Mouse (Mus musculus) testis, adult 2 months (tissue): ENCODE data around the gene Cnot4. TPM values are rescaled to one million over a fixed set of nuclear protein-coding genes. Genes with fewer than 3 reads are reported as not detected.

Source experiments
- H3K27ac ChIP-seq: fragments of 200-500 bp; 2 replicates; pipeline ENCODE4 v1.5.1; 2012; ENCODE audit warnings: low read depth, low read length; ENCODE audit not compliant: control insufficient read depth, insufficient read depth
- H3K27me3 ChIP-seq: fragments of 200-500 bp; 2 replicates; pipeline ENCODE4 v1.6.1; 2012; ENCODE audit warnings: mild to moderate bottlenecking, low read length, moderate library complexity; ENCODE audit not compliant: control insufficient read depth, insufficient read depth
- H3K36me3 ChIP-seq: fragments of 200-500 bp; 2 replicates; pipeline ENCODE4 v1.6.1; 2012; ENCODE audit warnings: mild to moderate bottlenecking, low read length; ENCODE audit not compliant: control insufficient read depth, insufficient read depth
- H3K4me1 ChIP-seq: fragments of 200-500 bp; 2 replicates; pipeline ENCODE4 v1.6.1; 2012; ENCODE audit warnings: low read length; ENCODE audit not compliant: control insufficient read depth, insufficient read depth
- H3K4me3 ChIP-seq: fragments of 200-500 bp; 2 replicates; pipeline ENCODE4 v1.5.1; 2012; ENCODE audit warnings: low read depth, mild to moderate bottlenecking, low read length, moderate library complexity, mixed read lengths; ENCODE audit not compliant: control insufficient read depth
- CTCF ChIP-seq: fragments of 200-500 bp; IDR thresholded peaks from 2 replicates; pipeline ENCODE4 v1.5.1; 2012; ENCODE audit warnings: low read depth, mild to moderate bottlenecking, inconsistent platforms, low read length, moderate library complexity; ENCODE audit not compliant: control insufficient read depth, insufficient read depth, insufficient replicate concordance
- POLR2A ChIP-seq: fragments of 200-500 bp; IDR thresholded peaks from 2 replicates; pipeline ENCODE4 v1.6.1; 2012; ENCODE audit warnings: low read depth, mild to moderate bottlenecking, inconsistent platforms, low read length, moderate library complexity; ENCODE audit not compliant: control insufficient read depth
- polyA plus RNA-seq: library from polyadenylated mRNA; depleted of rRNA; stranded (reverse); fragments of >200 nt; gene quantifications from 2 replicates; pipeline ENCODE4 v1.2.3, GENCODE M21; 2012

Cnot4 gene
- polyA plus RNA-seq, 1 experiment: 60.8 TPM

GRCm38 (mm10) chr6:35010705-35011104 is 122.8 kb downstream of the Cnot4 start:
- Histone ChIP-seq H3K27me3 (no peaks in the 10 kb centered on the region), H3K36me3 (no peaks in the 10 kb centered on the region), H3K4me3 (no peak overlapping the region), H3K27ac (no peak overlapping the region), H3K4me1 (no peaks in the 10 kb centered on the region)
- TF ChIP-seq CTCF: no peak
- no peak for TF ChIP-seq POLR2A

GRCm38 (mm10) chr6:35002261-35002669 is 131.3 kb downstream of the Cnot4 start:
- H3K27ac ChIP-seq: no peak overlapping the region
- H3K36me3 ChIP-seq: no peaks in the 10 kb centered on the region
- H3K27me3 ChIP-seq: no peaks in the 10 kb centered on the region
- H3K4me3 ChIP-seq: no peak overlapping the region
- peaks cover 3% of the 10 kb centered on the region; the same call in 1 of the 2 replicates for H3K4me1 ChIP-seq
- TF ChIP-seq CTCF: no peak
- TF ChIP-seq POLR2A: no peak

DNA sequence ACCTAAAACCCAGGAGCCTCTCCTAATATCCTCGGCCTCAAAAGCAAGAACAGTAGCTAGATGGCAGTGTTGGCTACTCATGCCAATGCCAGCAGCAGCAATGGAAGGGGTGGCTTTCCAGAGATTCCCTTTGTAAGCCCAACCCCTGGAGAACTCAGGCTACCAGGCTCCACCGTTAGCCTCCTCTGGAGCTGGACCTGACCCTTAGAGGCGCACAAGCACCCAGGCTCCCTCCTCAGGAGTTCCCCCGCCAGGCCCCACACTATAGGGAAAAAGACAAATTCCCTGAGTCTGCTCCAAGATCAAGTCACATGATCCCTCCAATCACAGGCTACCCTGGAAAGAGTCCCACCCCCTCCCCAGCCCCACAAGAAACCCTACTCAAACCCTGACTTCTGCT is 134.4 kb downstream of the Cnot4 start:
- H3K27me3 ChIP-seq: no peaks in the 10 kb centered on the region
- H3K27ac ChIP-seq: no peak overlapping the region
- H3K36me3 ChIP-seq: no peaks in the 10 kb centered on the region
- TF ChIP-seq POLR2A (no peak), CTCF (no peak; the same call in 1 of the 2 replicates)
- H3K4me3 ChIP-seq: no peak overlapping the region
- peaks cover 15% of the 10 kb centered on the region for H3K4me1 ChIP-seq

- no peaks in the 10 kb centered on the region for H3K36me3 ChIP-seq
- H3K27me3 ChIP-seq: no peaks in the 10 kb centered on the region
- TF ChIP-seq CTCF (no peak), POLR2A (no peak)
- no peak overlapping the region for H3K27ac ChIP-seq
- no peak overlapping the region for H3K4me3 ChIP-seq
- peaks cover 12% of the 10 kb centered on the region for H3K4me1 ChIP-seq
Observed at GRCm38 (mm10) chr6:34996496-34996895, 137.0 kb downstream of the Cnot4 start.

DNA sequence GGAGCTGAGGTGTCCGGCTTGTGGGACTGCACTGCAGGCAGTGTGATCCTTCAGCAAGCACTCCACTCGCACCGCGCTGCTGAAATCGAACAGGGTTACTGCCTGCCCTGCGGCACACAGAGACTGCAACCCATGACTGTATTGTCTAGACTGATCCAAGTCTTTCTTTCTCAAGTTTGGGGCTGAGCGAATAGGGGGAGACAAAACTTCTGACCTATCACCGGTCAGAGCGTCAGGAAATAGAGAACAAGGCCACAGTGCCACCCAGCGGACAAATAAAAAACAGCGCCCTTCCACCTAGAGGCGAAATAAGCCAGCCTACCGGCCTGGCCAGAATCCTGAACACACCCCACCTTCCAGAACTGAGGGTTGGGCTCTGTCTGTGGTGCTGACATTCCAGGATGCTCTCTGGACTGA is 138.3 kb downstream of the Cnot4 start:
- no peaks in the 10 kb centered on the region for H3K27me3 ChIP-seq
- H3K4me3 ChIP-seq: peak overlapping the region; percentile 63
- H3K27ac ChIP-seq: no peak overlapping the region
- peaks cover 12% of the 10 kb centered on the region for H3K4me1 ChIP-seq
- no peaks in the 10 kb centered on the region for H3K36me3 ChIP-seq
- TF ChIP-seq POLR2A: no peak
- peak; percentile 82 for TF ChIP-seq CTCF

- Histone ChIP-seq H3K36me3 (no peaks in the 10 kb centered on the region), H3K4me1 (peaks cover 12% of the 10 kb centered on the region), H3K27me3 (no peaks in the 10 kb centered on the region), H3K4me3 (peak overlapping the region; percentile 63), H3K27ac (no peak overlapping the region)
- TF ChIP-seq POLR2A (no peak), CTCF (no peak)
Observed at GRCm38 (mm10) chr6:34994692-34995091, 138.8 kb downstream of the Cnot4 start.

GRCm38 (mm10) chr6:34989263-34989662 is 144.3 kb downstream of the Cnot4 start:
- no peaks in the 10 kb centered on the region for H3K36me3 ChIP-seq
- H3K27ac ChIP-seq: no peak overlapping the region
- H3K4me3 ChIP-seq: no peak overlapping the region
- no peak for TF ChIP-seq CTCF
- TF ChIP-seq POLR2A: no peak
- H3K4me1 ChIP-seq: peaks cover 5% of the 10 kb centered on the region; the same call in 1 of the 2 replicates
- H3K27me3 ChIP-seq: no peaks in the 10 kb centered on the region
